Mouse (Mus musculus): ENCODE measurements around the gene Atp5mpl.
"Not testable (repeated sequence)": the region's sequence is repeated elsewhere in the genome, so short reads cannot be mapped to it uniquely, and the experiment has no call there.

Atp5mpl gene

DNA sequence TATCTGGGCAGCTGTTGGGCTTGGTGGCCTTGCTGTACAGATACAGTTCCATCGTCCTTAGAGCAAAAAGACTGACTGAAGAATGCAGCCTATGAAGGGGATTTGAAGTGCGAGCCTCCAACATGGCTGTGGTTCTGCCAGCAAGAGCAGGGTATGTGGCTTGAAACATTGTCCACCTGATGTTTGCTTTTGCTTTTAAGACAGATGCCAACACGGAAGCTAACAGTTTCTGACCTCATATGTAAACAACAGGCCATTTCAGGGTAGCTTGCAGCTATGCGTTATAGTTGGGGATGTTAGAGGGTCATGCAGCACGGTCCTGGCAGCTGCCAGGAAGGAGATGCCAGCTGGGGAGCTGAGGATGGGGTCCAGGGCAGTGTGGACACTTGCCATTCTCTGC, 16.3 kb downstream of the Atp5mpl start:
- no peak for DNase-seq (ENCODE audit: low read depth, low spot score)

DNA sequence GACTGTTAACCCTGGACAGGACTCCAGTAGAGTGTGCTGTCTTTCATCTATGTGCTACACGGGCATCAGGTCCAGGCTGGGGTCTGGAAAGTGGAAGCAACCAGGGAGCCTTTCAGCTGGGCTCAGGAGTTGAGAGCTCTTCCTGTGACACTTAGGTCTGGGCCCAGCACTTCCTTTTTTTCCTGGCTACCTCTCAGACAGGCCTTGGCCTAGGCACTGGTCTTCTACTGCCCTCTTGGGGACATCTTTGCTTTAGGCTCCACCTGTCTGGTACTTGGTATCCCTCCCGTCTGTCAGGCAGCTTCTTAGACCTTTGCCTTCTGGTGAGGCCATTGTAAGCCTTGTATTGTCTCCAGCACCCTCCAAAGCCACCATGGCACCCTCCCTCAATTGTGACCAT, 20.1 kb downstream of the Atp5mpl start:
- no peak for DNase-seq (ENCODE audit: low read depth, low spot score)

DNA sequence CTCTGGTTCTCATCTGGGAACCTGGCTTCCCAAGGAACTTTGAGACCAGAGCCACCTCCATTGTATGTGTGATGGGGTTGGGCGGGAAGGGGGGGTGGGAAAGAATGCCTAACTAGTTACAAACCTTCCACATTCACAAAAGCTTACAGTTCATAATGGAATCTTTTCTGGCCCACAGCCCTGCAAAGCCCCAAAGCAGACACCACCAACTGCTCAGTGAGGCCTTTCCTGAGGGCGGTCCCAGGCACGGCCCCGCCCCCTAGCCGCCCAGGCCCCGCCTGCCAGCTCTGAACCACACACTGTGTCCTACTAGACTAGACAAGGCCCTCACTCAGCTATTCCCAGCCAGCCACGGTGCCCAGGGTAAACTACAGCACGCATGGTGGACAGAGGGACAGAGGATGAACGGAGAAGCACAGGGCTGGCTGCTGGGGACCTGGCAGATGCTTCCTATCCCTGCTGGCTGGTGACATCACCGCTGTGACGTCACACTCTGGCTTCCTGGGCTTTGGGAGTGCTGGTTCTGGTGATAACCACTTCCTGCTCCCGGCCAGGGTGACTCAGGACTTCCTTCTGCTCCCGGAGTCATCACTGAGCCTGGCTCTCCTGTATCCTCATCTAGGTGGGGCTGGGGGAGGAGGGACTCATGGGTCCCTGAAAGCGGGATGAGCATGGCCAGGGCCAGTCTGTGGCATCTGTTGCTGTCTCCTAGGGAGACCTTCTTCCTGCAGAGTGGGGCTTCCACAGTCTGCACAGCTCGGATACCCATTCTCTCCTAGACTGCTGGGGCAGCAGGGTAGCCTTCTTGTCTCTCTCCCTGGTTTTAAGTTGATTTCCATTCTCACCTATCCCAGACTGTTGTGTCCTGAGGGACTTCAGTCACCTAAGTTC, 20.8 kb downstream of the Atp5mpl start:
- not testable (repeated sequence) for DNase-seq (ENCODE audit: low read depth, low spot score)

DNA sequence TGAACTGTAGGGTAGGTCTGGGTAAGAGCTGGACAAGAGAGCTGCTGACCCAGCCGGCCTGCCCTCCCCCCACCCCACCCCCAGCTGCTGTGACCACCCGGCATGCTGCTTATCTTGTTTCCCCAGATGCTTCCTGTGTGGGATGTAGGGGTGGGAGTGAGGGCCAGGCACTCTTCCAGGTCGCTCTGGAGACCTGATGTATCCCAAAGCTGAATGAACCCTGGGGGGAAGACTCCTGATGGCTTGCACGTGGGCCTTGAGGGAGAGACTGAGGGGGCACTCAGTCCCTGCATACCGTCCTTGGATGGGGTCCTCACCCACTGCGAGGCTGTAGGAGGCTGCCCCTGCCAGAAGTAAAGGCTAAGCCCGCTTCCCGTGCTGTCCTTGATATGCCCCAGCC, 21.7 kb downstream of the Atp5mpl start:
- DNase-seq (ENCODE audit: low read depth, low spot score), result no peak

DNA sequence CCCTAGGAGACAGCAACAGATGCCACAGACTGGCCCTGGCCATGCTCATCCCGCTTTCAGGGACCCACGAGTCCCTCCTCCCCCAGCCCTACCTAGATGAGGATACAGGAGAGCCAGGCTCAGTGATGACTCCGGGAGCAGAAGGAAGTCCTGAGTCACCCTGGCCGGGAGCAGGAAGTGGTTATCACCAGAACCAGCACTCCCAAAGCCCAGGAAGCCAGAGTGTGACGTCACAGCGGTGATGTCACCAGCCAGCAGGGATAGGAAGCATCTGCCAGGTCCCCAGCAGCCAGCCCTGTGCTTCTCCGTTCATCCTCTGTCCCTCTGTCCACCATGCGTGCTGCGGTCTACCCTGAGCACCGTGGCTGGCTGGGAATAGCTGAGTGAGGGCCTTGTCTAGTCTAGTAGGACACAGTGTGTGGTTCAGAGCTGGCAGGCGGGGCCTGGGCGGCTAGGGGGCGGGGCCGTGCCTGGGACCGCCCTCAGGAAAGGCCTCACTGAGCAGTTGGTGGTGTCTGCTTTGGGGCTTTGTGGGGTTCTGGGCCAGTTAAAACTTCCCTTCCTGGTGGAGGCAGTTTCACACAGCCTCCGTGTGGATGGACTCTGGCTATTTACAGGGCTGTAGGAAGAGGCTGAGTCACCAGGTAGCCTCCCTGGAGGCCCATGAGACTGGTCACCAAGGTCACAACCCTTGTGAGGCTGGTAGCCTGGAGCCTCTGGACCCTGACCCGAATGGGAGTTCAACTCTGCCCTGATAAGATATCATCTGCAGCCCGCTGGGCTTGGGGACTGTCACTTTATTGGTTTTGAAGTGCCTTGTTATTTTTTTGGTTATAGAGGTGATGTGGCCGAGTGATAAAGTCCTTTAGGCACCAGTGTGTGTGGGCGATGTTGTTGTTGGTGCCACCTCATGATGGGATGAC, 22.5 kb downstream of the Atp5mpl start:
- not testable (repeated sequence) for DNase-seq (ENCODE audit: low read depth, low spot score)

DNA sequence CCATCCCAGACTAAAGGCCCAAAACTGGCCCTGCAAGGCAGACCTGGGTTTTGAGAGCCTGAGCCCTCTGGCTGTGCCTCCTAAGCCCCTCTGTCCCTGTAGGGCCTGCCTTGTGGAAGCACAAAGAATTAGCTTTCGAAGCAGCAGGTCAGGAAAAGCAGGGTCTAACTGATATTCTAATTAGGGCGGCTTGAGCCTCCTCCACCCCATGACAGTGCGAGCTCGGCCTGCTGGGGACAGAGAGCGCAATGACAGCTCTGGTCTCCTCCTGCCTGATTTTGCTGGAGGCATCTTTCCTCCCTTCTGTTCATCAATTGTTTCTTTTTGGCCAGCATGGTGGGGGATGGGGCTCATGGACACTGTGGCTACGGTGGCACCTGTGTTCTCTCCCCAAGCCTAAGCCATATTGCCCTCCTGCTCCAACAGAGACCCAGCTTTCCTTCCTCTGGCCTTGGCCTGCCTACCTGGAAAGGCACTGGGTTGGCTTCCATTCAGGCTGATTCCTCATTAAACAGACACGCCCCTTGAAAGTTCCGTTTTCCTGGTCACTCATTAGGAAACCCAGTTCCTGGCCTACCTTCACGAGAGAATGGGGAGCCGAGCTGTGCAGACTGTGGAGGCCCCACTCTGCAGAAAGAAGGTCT, 23.2 kb downstream of the Atp5mpl start:
- no peak for DNase-seq (ENCODE audit: low read depth, low spot score)

DNA sequence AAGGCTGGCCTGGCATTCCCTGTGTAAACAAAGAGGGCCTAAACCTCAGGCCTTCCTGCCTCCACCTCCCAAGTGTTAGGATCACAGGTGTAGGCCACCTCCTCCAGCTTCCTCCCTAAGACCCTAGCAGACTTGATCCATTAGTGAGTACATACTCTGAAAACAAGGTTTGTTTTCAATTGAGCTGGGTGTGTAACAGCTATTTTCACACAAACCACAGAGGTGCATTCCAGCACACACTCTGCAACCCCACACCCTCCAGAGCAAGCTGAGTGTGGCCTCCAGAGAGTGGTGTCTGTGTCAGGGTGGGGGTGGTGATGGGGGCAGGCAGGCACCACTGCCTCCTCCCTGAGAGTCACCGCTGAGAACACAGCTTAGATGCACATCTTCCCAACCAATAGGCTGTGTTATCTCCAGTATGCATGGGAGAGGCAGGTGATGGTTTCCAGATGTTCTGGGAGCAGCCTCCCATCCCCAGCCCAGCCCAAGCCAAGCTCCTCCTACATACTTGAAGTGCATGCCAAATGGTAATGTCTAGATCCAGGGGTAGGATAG, 28.1 kb downstream of the Atp5mpl start:
- peak; percentile 79 for DNase-seq (ENCODE audit: low read depth, low spot score)

DNA sequence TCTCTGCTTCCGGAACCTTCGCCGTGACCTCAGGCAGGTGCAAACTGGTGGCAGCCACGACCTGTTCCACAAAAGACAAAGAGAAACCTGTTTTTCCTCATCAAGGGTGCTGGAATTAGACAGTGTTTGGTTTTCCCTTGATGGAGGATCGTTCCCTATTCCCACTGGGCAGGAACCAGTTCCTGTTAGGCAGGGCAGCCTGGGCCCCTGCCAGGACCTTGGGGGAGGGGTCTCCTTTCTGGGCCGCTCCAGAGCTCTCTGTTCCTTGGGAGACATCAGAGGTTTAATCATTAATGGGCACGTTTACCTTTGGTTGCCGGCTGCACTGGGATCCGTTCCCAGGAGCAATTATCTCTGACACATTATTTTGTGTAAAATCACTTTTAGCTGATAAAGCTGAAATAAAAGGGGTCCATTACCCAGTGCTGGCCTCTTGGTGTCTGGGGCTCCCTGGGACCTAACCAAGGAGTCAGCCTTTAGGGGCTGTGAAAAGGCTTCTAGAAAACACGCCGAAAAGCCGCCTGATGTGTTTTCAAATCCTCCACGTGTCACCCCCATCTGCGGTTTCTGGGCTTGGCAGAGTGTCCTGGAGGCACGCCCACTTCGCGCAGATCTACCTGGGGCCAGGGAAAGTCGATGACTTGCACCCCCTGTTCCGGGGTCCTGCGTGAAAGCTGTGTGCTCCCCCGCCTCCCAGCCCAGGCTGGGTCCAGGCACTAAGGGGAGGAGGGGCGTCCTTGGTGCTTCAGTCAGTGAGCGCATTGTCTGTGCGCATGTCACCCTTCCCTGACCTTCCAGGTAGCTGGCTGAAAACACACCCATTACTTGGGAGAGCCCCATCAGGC, 29.8 kb downstream of the Atp5mpl start:
- peak; percentile 72 for DNase-seq (ENCODE audit: low read depth, low spot score)

DNA sequence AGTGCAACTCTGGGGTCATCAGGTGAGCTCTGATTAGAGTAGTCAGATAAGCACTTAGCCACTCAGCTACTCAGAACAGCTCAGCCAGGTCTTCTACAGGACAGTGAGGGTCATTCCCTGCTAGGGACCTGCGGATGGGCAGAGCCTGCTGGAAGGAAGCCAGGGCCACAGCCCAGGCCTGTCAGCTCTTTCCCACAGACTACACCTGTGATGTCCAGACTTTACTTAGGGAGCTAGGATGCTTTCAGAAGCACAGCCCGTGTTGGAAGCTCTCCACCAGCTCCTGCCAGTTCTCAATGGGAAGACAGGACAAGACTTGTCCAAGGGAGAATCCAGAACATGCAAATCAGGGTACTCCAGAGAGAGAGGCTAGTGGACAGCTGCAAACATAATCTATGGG, 32.8 kb downstream of the Atp5mpl start:
- DNase-seq (ENCODE audit: low read depth, low spot score), result no peak

DNA sequence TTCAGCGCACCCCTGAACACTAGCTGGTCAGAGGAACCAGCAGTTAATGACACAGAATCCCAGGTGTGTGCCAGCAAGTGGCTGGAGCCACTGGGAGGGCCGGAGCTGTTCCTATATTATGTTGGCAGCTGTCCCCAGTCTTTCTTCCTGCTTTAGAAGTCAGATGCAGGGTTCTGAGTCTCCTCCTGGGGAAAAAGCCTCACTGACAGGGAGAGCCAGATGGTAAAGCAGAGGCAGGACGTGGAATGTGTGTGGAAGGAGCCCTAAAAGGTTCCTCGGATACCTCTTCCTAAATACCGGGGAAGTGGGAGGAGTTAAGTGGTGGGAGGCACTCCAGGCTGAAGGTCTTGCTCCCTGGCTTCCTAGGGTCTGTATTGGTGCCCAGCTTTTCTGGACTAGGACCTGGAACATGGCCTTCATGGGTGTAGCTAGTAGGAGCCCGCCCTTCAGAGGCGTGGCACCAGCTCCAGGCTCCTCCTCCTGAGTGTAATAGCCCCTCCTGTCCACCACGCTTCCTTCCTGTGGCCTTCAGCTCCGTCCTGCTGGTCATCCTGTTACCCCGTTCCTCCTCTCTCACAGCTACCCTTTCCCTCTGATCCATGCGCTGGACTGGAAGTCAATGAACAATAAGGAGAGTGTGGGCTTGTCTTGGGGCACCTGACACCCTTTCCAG, 33.6 kb downstream of the Atp5mpl start:
- DNase-seq (ENCODE audit: low read depth, low spot score), result peak; percentile 49

DNA sequence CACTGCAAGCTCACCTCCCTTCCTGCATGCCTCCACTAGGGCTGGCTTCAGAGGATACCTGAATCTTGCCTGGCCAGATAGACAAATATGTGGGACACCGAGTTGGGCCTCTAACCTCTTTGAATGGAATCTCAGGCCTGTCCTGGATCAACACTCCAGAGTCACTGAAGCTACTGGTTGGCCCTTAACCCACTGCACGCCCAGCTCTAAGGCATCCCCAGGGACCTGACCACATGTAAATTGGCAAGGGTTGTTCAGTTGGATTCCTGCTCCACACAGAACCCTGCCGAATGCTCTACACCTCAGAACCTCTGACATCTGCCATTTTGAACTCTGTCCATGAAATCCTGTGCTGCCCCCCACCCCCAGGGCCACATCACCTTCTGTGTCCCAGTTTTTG, 34.3 kb downstream of the Atp5mpl start:
- no peak for DNase-seq (ENCODE audit: low read depth, low spot score)

DNA sequence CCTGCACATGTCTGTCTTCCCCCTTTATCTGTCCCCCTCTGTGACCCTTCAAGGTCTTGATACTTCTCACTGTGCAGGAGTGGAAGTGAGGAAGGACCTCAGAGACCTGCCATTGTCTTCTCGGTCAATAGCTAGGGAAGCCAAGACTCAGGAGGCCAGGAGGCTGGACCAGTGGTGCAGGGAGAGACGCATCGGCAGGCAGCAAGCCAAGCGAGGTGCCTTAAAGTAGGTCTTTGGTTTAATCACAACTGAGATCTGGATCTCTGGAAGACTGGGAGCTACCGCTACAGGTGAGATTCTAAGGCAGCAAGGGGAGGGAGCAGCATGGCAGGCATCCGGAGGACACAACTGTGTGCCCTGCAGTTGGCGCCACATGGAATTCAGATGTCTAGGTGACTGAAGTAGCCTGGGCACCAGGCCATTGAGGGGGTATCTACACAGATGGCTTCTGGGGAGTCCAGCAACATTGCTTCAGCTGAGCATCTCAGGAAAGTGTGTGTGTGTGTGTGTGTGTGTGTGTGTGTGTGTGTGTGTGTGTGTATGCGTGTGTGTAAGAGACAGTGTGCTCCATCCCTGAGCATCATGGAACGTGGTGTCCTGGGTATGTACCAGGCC, 35.3 kb downstream of the Atp5mpl start:
- no peak for DNase-seq (ENCODE audit: low read depth, low spot score)

DNA sequence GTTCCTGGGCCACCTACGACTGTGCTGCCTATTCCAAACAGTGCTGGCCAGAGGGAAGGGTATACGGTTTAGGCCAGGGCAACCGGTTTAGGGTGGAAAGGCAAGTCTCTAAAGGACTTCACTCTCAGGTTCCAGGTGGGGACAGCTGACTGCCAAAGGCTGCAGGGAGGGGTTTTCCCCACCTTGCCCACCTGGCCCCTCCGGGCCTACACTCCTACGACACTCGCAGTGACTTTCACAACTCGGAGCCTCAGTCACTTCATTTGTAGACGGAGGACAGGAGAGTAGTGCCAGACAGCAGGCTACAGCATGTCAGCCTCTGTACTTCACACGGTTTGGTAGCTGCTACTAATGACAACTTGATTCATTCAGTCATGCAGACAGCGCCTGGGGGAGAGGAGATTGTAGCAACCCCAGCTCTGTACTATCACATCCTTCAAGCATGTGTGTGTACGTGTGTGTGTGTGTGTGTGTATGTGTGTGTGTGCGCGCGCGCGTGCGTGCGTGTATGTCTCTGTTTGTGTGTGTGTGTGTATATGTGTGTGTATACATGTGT, 38.3 kb downstream of the Atp5mpl start:
- no peak for DNase-seq (ENCODE audit: low read depth, low spot score)

DNA sequence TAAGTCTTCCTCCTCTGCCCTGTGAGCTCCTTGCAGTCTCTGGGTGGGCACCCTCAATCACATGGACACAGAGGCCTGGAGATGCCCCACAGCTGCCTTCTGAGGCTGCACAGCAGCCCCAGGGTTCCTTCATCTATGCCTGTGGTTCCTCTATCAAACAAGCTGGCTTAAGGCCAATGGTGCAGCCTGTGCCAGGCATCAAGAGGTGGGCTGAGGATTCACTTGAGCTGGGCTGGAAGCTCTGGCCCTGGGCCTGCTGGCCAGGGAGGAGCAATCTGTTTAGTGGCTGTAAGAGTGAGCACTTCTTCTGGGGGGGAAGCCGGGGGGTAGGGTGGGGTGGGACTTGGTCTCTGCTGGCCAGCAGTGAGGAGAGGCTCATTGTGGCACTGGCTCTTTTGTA, 39.4 kb downstream of the Atp5mpl start:
- DNase-seq (ENCODE audit: low read depth, low spot score), result no peak

DNA sequence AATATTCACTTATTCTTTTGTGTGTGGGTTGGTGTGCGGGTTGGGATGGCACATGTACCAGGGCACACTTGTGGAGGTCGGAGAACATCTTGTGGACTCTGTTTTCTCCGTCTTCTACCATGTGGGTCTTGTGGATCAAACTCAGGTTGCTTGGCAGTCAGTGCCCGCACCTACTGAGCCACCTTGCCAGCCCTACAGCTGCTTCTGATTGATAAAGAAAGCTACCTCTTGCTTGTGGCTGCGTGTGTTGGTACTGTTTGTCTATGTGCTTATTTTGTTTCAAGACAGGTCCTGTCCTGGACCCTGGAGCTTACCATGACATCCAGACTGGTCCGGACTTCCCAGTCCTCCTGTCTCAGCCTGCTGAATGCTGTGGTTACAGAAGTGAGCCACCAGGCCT, 43.7 kb downstream of the Atp5mpl start:
- DNase-seq (ENCODE audit: low read depth, low spot score), result no peak

DNA sequence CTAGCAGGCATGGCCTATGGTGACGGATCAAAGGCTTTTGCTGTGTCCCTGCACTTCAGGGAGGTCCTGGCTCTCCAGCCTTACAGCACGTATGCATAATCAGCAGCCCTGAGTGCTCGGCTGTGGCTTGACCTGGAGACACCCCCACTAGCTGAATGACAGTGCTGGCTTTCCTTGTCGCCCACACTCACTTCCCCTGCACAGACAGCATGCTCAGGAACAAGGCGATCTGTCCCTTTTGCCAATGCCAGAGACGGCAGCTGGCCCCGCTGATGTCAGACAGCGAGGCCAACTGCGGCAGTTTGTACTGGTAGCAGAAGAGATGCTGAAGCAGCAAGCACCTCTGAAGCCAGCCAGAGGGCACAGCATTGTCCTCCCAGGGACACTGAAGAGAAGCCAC, 46.7 kb downstream of the Atp5mpl start:
- DNase-seq (ENCODE audit: low read depth, low spot score), result no peak

DNA sequence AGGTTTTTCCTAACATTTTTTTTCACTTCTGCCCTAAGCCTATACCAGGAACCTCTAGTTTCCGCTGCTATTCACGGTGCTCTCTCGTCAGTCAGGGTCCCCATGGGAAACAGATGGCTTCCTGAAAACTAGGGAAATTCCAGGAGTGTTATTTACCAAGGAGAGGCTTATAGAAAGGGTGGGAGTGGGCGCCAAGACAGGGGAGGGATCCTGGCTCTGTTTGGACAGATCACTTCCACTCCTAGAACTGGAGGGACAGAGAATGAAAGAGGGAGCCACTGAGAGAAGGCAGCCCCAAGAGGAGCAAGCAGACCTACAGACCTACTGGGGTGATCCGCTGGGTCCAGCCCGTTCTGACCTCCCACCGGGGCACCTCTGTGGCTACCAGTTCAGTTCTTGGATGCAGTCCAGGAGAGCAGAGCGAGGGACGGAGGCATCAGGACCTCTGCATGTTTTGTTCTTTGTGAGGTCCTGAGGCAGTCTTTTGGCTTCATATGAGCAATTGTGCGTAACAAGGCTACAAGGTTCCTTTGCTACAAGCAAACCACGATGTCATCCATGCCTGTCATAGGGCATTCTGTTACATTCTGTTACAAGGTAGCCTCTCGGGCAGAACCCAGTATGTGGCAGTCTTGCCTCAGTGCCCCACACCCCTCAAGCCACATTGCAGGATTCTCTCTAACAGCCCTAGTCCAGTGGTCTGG, 50.1 kb downstream of the Atp5mpl start:
- DNase-seq (ENCODE audit: low read depth, low spot score), result no peak

DNA sequence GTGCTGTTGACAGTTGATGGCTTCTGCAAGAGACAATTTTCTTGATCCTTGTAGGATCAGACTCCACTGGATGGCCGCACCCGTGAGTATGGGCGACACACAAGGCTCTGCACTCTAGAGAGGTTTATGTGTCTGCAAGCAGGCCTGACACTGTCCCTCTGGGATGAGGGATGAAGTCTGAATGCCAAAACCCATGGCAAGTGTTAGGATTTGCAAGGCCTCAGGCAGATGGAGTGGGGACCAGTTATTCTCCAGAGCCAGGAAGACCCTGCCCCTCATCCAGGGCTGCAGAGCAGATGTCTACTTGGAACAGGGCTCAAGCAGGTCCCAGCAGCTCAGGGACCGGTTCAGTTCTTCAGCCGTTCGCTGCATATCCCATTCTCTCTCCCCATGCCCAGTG, 51.0 kb downstream of the Atp5mpl start:
- no peak for DNase-seq (ENCODE audit: low read depth, low spot score)

DNA sequence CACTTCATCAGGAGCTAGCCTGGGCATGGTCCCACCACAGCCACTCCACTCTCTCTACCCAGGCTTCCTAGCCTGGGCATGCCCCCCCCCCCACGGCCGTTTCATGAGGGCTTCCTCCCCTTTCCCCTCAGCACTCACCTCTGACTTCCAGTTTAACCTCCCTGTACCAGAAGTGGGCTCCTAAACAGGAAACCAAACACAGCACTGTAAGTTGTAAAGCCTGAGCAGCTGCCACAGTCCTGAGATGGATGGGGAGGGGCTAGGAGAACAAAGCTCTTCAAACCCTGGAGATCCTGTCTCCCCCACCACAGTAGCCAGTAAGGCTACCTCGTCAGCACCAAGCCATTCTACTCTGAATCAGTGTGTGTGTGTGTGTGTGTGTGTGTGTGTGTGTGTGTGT, 52.7 kb downstream of the Atp5mpl start:
- peak; percentile 62 for DNase-seq (ENCODE audit: low read depth, low spot score)
